In the genomic region with DNA sequence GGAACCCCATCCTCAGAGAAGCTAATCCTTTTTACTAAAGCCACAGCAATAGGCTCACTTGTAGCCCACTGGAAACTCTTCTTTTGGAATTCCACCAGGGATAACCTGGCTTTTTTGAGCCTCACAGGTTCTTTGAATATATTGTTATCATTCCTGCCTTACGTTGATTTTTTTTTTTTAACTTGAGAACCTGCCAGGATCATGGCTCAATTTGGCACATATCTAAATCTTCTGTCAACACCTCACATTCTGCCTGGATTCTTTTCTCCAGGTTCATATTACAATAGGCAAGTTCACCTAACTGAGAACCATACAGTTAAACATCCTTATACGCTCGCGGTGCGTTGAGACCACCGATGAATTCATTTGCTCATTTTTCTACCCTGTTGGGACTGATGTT, we compare ENCODE assay signal across 17 mouse cellular contexts. TPM values are rescaled to one million over a fixed set of nuclear protein-coding genes. Genes with fewer than 3 reads are reported as not detected.
"Had no signal": no experiment of that assay in that cellular context is flagged by ENCODE, and none has a peak within 500 bp of the region (broad histone marks: within the 10 kb centered on the region; RNA-seq: fewer than 3 reads in every experiment).

No protein-coding gene starts in this region.

- H3K4me3 ChIP-seq: liver, embryonic 15.5 days; megakaryocyte, embryonic 14.5 days; midbrain, embryonic 13.5 days; midbrain, embryonic 15.5 days; neural tube, embryonic 12.5 days; stomach, embryonic 15.5 days had no signal

- H3K36me3 ChIP-seq: liver, embryonic 15.5 days; midbrain, embryonic 13.5 days; midbrain, embryonic 15.5 days; neural tube, embryonic 12.5 days; stomach, embryonic 15.5 days had no signal

- H3K4me1 ChIP-seq: liver, embryonic 15.5 days; megakaryocyte, embryonic 14.5 days; midbrain, embryonic 13.5 days; midbrain, embryonic 15.5 days; neural tube, embryonic 12.5 days had no signal

- H3K4me2 ChIP-seq: liver, embryonic 15.5 days; midbrain, embryonic 11.5 days; midbrain, embryonic 13.5 days; midbrain, embryonic 15.5 days; neural tube, embryonic 12.5 days; stomach, embryonic 15.5 days had no signal

- H3K9ac ChIP-seq: liver, embryonic 15.5 days; liver, postnatal 0 days; midbrain, embryonic 13.5 days; midbrain, embryonic 15.5 days; neural tube, embryonic 12.5 days; stomach, embryonic 15.5 days had no signal

- H3K9me3 ChIP-seq: liver, embryonic 15.5 days; megakaryocyte, embryonic 14.5 days; midbrain, embryonic 13.5 days; midbrain, embryonic 15.5 days; neural tube, embryonic 12.5 days; stomach, embryonic 15.5 days had no signal

- H3K27ac ChIP-seq: liver, embryonic 15.5 days; macrophage; midbrain, embryonic 13.5 days; midbrain, embryonic 15.5 days; neural tube, embryonic 12.5 days; stomach, embryonic 15.5 days; stomach, postnatal 0 days had no signal

- DNase-seq: liver, postnatal 0 days; lung, adult 2 months; lung, postnatal 14 days; lung, postnatal 36 days; right cerebral cortex, postnatal 14 days; thymus, adult 2 months; thymus, postnatal 14 days; thymus, postnatal 36 days had no signal

- ATAC-seq: liver, postnatal 0 days; midbrain, embryonic 13.5 days; midbrain, embryonic 15.5 days had no signal

- H3K27me3 ChIP-seq: liver, embryonic 15.5 days; midbrain, embryonic 13.5 days; midbrain, embryonic 15.5 days; neural tube, embryonic 12.5 days; stomach, embryonic 15.5 days had no signal

RNA-seq across cellular contexts. Expression of a gene that starts 28.2 kb away (rescaled TPM):
- polyA plus RNA-seq: macrophage had no signal
